Mouse (Mus musculus): Measurements from ENCODE around the gene Mei1.

The Mei1 gene

DNA sequence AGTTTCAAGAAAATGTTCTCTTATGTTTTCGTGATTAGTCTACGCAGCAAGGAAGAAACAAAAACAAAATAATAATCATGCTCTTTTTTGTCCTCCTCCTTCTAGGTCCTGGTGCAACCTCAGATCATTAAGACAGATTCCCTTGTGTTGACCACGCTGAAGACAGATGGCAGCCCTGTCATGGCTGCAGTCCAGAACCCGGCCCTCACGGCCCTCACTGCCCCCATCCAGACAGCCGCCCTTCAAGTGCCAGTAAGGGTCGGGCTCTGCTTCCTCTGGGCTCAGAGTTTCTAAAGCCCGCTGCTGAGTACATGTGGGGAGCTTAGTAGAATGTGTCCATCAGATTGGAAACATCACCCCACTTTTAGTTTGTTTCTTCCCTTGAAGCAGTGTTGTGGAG, 102.9 kb downstream of the Mei1 start:
- no peak for DNase-seq (ENCODE audit: low read depth, low spot score)

DNA sequence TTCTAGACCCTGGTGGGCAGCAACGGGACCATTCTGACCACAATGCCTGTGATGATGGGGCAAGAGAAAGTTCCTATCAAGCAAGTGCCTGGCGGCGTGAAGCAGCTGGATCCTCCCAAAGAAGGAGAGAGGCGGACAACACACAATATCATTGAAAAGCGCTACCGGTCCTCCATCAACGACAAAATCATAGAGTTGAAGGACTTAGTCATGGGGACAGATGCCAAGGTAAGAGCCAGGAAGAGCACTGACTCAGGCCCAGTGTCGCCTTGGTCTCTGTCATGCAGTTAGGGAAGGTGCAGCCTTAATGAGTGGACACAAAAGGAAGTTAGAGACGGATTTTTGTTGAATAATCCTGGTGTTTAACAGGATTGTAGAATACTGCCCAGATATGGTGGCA, 105.3 kb downstream of the Mei1 start:
- DNase-seq (ENCODE audit: low read depth, low spot score) = no peak

Data from CD4-positive helper T cell, adult 2 months (primary cell).